Mouse (Mus musculus): ENCODE data around the gene Ifna5.
A peak's percentile ranks its signal among the peaks of the same experiment; 100 is the strongest.

Gene Ifna5

DNA sequence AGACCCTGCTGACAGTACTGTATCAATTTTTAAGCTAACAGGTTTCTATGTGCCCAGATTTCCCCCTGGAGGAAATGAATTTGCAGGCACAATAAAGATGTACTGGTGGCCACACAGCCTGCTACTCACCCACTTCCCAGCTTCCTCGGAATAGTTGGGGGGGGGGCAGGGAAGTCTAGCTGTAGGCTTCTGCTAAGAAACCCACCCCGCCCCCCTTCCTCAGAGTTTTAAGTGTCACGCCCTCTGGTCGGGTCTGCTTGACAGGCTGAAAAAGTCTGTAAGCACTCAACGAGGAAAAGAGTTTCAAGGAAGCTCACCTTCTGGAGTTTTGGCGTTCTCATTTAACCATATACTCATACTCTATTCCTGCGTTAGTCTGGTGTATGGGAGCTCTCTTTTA is 28.0 kb downstream of the Ifna5 start:
- DNase-seq (ENCODE audit: low read depth, low spot score): no peak

DNA sequence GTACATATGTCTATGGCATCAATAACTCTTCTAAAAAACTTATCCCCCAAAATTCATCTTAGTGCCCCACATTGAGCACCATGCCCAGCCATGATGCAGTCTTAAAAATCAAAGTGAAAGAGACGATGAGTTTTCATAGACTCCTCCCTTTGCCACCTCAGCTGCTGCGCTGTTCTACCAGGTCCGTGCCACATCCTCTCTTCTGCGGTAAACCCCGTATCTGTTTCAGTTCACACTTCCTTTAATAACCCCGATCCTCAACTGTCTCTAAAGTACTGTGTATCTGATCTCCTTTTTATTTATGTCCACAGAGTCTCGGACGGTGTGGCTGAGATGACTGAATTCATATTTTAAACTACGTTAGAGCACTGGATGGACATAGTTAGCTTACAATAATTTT is 29.3 kb downstream of the Ifna5 start:
- no peak for DNase-seq (ENCODE audit: low read depth, low spot score)

DNA sequence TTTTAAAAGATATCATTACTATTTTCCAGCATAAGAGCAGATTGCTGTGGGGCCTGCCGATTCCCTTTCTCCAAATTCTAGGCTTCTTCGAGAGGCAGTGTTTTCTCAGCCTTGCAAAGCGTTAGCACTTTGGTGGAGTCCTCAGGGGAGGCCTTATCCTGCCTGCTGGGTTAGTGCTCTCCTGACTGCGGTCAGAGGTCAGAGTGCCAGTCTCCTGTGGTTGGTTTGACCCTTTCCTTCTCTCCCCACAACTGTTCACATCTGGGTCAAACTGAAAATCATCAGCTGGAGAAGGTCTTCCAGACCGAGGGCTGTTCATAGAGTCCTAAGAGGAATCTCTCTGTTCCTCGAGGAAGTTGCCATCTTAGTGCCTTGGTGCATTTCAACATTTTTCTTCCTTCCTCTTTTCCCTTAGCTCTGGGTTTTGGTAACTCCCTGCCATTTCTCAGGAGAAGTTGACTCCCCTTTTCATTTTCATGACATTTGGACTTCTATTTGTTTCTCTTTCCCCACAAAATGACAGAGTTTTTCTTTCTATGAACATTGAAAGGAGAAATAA is 29.8 kb downstream of the Ifna5 start:
- no peak for DNase-seq (ENCODE audit: low read depth, low spot score)

DNA sequence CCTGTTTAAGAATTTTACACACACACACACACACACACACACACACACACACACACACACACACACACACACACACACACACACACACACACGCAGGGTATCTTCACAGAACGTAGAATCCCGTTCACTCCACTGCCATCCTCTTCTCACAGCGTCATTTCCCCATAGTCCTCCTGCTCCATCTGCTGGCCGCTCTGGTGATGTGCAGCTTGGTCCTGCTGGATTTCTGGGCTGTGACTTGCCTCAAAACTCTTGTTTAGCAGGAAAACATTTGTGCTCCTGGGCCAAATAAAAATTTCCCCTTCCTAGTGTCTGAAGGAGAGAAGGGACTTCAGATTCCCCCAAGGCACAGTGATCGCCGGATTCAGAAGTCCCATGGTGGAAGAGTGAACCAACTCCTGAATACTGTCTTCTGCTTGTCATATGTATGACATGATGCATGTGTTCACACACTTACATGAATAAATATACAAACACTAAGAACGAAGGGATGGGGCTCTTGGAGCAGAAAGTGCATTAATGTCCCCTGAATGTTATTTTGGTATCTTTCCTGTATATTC is 32.1 kb downstream of the Ifna5 start:
- peak; percentile 87 for DNase-seq (ENCODE audit: low read depth, low spot score)

DNA sequence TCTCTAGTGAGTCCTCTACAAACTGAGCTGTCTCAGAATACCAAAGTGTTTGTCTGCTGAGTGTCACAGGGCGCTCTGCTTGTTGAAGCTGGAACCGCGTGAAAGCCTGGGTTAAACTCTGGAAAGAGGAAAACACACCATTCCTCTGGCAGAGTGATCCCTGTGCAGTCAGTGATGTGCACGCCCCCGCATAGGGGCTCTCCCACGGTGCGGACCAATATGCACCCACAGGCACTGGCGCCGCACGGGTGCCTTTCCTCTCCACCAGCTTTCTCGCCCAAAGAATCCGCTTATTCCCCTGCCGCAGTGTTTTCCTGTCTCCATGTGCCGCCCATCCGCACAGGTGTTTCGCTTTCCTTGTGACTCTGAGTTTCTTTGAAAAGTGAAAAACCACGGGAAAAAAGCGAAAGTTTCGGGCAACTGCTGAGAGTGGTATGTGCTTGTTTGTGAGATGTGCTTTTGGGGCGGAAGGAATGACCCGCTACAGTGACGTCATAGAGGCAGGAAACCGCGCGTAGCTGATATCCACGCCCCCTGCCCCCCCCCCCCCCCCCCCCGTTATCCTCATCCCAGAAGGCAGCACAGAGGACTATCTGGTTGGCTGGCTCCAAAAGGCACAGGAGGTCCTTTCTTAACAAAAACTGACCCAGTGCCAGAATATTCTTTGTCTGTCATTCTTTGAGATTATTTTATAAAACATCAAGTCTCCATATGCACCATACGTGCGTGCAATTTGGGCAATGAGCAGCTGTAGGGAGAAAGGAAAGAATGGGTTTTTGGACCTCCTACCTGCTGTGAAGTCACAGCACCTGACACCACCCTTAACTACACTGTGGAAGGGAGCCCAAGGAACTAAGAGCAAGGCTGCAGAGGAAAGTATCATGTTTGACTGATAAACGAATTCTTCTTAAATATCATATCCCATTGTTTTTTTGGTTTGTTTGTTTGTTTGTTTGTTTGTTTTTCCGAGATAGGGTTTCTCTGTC is 32.9 kb downstream of the Ifna5 start:
- DNase-seq (ENCODE audit: low read depth, low spot score): peak; percentile 64

DNA sequence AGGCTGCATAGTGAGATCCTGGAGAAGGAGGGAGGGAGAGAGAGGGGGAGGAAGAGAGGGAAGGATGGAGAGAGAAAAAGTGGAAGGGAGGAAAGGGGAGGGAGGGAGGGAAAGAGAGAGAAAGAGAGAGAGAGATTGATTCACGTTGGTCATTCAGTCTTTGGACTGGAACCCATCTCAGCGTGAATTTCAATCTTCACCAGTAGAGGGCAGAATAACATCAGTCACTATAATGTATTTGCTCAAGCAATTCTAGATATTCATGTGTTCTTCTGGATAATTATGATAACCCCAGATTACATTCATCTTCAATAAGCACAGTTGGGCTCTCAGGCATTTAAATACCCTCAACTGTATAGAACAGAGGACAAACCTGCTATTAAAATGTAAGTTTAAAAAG is 37.4 kb downstream of the Ifna5 start:
- peak; percentile 84 for DNase-seq (ENCODE audit: low read depth, low spot score)

DNA sequence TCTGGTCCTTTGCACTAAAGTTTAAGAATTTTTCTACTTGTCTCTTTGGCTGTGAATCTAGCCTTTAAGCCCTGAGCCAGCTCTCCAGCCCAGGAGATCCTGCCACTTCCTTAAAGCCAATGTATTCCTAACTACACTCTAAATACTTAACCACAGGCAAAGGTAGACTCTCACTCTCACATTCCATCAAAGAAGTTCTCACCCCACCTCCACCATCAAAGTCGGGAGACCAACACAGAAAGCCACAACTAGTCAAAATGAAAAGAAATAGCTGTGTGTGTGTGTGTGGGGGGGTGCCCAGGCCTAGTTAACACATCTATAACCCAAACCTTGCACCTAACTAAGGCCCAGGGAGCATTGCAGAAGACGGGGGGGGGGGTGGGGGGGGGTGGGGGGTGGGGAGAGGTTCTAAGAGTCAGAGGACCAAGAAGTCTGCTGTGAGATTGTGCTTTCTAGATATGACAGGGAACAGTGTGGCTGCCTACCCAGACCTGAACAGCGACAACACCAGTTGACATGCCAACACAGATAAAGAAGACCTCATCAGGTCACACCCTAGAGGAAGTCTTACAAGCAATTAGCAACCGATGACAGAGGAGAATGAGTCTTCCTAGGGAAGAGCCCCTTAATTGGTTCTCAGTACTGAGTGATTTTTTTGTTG is 40.2 kb downstream of the Ifna5 start:
- DNase-seq (ENCODE audit: low read depth, low spot score): no peak

DNA sequence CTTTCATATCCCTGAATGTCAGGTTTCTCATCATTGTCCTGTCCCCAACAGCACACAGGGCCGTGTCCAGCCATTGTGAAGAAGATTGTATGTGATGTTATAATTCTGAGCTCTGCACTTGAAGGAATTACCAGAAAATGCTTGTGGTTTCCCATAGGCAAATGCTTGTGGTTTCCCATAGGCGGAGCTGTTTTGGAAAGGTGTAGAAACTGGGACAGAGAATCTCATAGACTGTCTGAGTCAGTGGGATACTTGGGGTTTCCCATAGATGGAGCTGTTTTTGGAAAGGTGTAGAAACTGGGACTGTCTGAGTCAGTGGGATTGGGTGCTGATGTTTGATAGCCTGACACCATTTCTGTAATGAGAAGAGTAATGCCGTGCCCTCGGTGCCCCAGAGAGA is 41.2 kb downstream of the Ifna5 start:
- DNase-seq (ENCODE audit: low read depth, low spot score): peak; percentile 78

DNA sequence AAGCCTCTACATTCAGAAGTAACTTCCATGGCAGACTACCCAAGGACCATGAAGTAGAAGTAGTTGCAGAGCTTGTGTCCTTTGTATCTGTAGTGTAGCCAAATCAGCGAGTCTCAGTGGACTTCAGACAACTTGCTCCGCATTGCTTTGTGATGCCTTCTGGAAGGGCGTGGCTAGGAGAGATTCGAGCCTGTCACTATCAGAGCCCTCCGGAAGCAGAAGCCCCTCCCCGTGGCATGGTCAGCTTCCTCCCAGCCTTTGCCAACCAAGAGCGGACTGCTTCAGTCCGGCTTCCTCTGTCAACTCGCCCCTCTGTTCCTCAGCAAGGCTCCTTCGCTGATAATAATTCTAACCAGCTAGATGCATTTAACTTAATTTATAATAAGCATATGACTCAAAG is 42.9 kb downstream of the Ifna5 start:
- no peak for DNase-seq (ENCODE audit: low read depth, low spot score)

DNA sequence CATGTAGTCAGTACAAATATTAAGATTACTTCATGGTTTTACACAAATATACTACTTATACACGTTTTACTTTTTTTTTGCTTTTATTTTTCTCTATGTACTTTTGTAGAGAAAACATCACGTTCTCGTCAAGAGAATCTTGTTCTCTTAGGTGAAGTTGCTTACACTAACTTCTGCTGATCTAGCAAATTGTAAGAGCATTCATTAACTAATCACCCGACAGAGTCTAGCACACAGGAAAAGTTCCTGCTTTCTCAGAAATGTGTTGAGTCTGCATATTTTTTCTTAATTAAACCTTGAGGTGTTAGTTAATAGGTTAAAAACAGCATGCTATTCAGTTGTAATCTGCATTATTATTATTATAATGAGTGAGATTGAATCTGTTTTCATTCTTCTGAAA is 43.4 kb downstream of the Ifna5 start:
- no peak for DNase-seq (ENCODE audit: low read depth, low spot score)

DNA sequence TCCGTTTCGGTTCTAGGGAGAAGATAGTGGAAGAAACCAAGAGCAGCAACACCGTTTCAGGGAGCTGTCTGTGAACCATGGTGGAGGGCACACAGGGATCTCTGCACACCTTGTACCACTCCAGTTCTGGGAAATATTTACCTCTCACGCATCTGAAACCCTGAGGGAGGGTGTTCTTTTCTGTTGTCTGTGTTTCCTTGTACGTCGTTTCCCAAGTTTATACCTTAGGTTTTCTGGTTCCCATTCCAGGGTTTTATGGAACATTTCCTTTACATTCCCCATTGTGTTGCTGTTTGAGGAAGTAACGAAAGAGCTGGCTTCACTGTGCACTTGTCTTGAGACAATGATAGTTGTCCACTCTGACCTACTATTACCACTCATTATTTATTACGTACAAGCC is 44.8 kb downstream of the Ifna5 start, which contains the start of gene Ifne:
Ifne (minus strand) TSS at position 101 of the 400 bp plus-strand sequence.
- DNase-seq (ENCODE audit: low read depth, low spot score): no peak
